Mouse (Mus musculus): Measurements from ENCODE around the gene 1700003F12Rik.

1700003F12Rik gene

DNA sequence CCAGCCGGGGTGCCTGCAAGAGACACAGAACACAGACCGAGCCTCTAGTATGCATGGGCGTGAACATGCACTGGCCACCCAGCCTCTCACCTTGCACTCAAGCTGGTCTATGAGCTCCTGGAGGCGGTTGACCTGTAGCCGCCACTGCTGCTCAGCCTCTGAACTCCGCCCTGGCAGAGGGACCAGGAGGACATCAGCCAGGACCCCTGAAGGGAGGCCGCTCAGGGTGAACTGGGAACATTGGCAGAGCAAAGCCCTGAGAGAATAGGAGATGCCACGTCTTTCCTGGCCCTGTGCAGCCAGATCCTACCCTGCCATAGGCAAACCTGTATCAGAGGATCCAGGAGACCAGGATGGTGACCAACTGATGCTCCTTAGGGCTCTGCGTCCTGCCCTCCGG, at the start of gene 1700003F12Rik:
Gene 1700003F12Rik, plus strand, starts transcription at position 375 of the 400 bp plus-strand sequence.
- DNase-seq, result no peak

GRCm38 (mm10) chr2:154498571-154498970, 48.3 kb upstream of the 1700003F12Rik start:
- no peak for DNase-seq

DNA sequence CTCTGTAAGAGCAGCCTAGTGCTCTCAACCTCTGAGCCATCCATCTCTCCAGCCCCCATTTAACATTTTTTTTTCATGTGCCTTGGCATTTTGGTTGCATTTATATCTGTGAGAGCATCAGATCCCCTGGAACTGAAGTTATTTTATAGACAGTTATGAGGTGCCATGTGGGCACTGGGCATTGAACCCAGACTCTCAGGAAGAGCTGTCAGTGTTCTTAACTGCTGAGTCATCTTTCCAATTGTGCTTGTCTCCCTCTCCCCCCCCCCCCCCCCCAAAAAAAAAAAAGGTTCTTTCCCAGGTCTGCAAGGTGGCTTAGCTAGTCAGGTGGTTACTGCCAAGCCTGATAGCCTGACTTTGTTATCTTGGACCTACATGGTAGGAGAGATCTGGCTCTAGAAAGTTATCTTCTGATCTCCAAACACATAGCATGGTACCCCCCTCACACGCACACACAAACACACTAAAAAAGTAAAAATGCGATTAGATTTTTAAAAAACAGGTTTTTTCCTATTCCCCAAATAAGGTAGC, 47.1 kb upstream of the 1700003F12Rik start:
- no peak for DNase-seq

GRCm38 (mm10) chr2:154500758-154501157, 46.1 kb upstream of the 1700003F12Rik start:
- DNase-seq, result no peak

DNA sequence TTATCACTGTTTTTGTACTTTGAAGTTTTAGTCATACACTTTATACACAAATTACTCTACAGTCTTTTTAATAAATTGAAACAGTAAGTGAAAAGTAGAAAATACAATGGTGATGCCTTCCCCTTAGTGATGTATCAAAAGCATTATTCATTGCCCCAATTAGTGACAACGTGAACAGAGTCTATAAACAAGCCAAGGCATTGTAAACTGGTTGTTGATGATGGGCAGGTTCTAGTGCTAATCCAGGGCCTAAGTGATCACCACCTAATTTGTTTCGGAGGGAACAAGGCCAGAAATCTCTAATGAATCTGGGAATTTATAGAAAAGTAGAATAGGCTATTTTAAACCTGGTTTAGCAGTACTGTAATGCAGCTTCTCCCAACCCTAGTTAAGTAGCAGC, 39.8 kb upstream of the 1700003F12Rik start:
- peak; percentile 52 for DNase-seq

- peak; percentile 9 for DNase-seq
These were observed 39.2 kb upstream of the 1700003F12Rik start for GRCm38 (mm10) chr2:154507566-154508283.

DNA sequence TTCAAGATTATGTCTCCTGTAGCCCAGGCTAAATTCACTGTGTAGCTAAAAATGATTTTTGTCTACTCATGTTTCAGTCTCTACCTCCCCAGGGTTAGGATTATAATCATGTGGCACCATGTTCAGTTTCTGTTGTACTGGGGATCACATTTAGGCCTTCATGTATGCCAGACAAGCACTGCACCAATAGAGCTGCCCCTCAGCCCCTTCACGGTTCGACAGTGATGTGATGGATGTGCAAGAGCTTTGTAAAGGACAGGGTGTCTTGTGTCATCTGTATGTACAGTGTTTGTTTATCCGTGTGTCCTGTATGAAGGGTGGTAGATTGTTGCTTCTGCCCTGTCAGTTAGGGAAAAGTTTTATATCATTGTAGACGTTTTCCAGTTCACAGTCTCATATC, 38.4 kb upstream of the 1700003F12Rik start:
- DNase-seq, result no peak

DNA sequence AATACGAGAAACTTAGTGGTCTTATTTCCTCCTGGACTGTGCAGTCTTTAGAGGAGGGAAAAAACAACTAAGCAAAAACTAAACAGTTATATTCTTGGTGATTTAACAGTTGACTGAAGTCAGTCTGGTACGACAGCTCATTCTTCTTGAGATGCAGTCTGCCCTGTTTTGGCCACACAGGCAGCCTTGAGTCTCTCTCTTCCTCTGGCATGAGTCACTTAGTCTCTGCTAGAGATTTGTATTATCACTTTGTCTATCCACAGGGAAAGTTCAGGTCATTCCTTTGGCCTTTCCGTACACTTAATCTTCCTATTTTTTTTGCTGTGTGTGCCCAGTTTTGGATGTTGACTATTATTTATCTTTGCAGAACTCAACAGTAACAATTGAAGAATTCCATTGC, 36.7 kb upstream of the 1700003F12Rik start:
- no peak for DNase-seq

DNA sequence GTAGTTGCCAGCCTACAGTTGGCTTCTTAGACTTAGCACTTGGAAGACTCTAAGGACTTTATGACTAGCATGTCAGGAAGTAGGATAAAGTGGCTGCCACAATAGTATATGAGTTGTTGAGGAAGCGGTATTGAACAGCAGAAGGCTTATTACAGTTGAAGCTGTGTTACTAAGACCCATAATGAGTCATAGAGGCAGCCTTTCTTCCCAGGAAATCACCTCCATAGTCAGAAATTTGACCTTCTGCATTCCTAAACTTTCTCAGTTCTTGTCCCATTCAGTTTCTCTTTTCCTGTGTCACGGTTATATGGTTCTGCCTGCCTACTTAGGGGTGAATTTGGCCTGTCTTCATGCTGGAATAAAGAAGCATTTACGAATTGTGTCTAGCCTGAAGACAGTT, 29.9 kb upstream of the 1700003F12Rik start:
- no peak for DNase-seq

DNA sequence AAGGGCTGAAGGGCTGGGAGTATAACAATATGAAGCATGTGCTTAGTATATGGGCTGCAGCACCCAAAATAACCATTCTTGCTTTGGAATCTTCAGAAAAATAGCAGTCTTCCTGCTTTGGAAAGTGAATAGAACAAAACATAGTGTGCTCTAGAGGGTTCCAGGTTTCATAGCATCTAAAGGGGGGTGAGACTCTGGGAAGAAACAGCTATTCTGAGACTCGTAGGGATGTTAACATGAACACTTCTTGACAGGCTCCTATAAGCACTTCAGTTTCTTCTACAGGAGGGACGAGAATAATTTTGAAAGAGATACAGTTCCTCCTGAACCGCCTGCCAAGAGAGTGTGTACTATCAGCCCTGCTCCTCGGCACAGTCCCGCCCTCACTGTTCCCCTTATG, 29.5 kb upstream of the 1700003F12Rik start:
- DNase-seq, result no peak

DNA sequence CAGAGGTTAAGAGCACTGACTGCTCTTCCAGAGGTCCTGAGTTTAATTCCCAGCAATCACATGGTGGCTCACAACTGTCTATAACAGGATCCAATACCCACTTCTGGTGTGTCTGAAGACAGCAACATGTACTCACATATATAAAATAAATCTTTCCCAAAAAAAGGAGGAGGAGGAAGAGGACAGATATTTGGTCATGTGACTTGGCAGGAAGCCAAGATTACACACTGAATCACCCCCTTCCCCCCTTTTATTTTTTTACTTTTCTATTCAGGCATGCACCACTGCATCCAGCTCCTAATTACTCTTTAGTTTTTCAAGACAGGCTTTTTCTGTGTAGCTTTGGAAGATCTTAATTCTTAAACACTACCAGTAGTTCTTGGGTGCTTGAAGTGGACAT, 25.4 kb upstream of the 1700003F12Rik start:
- DNase-seq, result no peak

DNA sequence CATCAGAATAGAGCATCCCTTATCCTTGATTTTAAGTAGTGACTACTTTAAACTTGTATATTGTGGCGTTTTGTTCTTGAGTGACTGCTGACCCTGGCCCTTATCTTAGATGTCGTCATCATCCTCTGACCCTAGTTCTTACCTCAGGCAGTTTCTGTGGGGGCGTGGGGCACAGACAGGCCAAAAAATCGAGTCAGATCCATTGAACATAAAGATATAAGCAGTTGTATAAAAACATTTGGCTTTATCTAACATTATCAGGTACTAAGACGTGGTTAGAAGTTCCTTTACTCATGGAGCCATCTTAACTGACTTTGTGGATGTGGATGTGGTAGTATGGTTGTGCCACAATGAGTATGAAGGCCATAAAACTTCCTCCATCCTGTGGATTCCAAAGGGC, 24.6 kb upstream of the 1700003F12Rik start:
- no peak for DNase-seq

DNA sequence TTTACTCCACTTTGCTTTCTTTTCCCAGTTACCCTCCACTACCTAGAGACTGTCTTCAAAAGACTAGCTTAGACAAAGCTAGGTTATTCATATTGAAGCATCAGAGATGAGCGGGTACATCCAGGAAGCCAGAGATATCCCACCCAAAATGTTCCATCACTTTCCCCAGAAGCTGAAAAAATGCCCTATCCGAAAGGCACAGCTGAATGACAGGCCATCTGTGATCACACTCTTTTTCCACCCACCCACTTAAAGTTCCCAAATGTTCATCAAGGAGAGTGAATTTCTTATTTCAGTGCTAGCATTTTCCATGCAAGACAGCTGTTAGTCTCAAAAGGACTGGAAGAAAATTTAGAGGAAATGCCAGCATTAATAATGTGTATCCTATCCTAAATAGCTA, 21.6 kb upstream of the 1700003F12Rik start:
- DNase-seq, result no peak

DNA sequence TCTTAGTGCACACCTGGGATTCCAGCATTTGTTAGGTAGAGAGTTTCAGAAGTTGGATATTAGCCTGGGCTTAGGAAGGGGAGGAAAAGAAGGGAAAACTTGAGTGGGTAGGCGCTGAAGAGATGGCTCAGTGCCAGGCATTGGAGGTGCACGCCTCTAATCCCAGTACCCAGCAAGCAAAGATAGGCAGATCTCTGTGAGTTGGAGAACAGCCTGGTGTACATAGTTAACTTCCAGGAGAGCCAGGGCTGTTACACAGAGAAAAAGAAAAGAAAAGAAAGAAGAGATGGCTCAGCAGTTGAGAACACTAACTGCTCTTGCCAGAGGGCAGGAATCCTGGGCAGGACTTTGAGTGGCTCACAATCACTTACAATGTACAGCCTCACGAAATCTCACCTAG, 20.4 kb upstream of the 1700003F12Rik start:
- DNase-seq, result no peak

GRCm38 (mm10) chr2:154532888-154533287, 14.0 kb upstream of the 1700003F12Rik start:
- peak; percentile 32 for DNase-seq

DNA sequence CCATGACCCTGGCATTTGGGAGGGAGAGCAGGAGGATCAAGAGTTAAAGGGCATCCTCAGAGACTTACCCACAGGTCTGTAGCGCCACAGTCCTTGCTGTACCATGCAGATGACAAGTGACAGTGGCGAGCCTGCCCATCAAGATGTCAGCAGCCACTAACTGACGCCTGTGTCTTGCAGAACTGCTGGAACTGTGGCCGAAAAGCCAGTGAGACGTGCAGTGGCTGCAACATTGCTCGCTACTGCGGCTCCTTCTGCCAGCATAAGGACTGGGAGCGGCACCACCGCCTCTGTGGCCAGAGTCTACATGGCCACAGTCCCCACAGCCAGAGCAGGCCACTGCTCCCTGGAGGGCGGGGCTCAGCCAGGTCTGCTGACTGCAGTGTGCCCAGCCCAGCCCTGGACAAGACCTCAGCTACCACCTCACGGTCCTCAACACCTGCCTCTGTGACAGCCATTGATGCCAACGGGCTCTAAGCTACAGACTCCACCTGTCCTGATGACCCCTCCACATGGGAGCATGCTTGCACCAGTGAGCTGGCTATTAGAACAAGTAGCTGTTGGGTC, 12.1 kb upstream of the 1700003F12Rik start:
- DNase-seq, result no peak

GRCm38 (mm10) chr2:154538310-154538709, 8.6 kb upstream of the 1700003F12Rik start:
- no peak for DNase-seq

GRCm38 (mm10) chr2:154538710-154539109, 8.2 kb upstream of the 1700003F12Rik start:
- peak; percentile 70 for DNase-seq

DNA sequence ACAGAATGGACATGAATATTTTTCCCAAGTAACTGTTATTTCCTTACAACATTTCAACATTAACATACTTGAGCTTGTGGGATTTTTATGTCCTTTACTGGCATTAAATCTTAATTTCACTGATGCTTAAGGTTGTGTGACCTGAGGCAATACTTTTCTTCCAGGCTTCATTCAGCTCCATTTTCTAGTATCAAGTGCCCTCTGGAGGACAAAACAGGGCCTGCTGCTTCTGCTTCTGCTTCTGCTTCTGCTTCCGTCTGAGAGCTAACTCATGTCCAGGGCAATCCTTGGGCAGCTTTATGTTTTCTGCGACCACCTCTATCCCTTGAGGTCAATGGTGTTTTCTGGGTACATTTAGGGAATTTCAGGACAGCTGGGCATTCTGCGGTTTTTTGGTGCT, 7.2 kb upstream of the 1700003F12Rik start:
- DNase-seq, result peak; percentile 75

DNA sequence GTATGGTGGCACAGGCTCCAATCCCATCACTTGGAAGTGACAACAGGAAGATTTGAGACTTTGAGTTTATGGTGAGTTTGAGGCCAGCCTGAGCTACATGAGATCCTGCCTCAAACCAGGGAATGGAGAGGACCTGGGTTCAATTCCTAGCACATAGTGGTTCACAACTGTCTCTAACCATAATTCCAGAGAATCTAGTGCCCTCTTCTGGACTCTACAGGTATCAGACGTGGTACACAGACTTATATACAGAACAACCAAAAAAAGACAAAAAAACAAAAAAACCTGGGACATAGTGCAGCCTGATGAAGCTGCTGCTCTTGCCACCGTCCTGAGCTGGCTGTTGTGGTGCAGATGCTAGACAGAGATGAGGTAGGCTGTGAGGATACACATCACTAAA, 5.3 kb upstream of the 1700003F12Rik start:
- DNase-seq, result no peak

DNA sequence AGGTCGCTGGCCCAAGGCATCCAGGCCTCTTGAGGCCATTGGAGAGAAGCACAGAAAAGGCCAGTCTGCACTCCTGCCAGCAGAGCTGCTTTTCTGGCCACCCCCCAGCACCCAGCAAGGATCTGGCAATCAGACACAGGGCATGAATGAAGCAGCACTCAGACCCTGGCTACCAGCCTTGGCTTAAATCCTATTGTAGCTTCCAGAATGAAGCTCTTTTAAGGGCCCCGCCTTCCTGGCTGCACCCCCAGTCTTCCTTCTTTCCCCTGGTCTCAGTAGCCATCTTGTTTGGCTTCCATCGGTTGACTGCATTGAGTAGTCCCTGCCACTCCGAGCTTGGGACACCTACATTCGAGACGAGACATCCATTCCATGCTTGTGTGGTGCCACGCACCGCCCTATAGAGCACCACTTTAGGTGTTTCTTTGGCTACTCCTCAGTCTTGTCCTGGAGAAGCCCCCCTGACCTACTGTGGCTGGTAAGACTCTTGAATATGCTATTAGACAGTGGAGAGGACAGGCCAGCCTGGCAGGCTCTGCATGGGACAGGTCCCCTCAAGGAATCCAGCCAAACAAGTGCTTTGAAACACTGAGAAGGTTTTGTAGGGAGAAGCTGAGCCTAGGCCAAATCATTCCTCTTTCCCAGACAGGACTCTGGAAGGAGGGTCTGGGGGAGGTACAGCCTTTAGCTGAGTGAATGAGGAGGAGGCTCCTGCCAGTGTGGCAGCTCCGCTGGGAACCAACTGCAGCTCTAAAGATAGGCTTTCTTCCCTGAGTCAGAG, 3.1 kb upstream of the 1700003F12Rik start:
- DNase-seq, result no peak

- peak; percentile 83 for DNase-seq
These were observed 1.8 kb downstream of the 1700003F12Rik start for GRCm38 (mm10) chr2:154548688-154549087.

- peak; percentile 94 for DNase-seq
These were observed 2.4 kb downstream of the 1700003F12Rik start for GRCm38 (mm10) chr2:154549127-154549885.

Data from retina, postnatal 1 day (tissue).